Comparison of ENCODE assay signal across 8 mouse cellular contexts in genomic region chr10:63089103-63089757, GRCm38 (mm10). TPM values are rescaled to one million over a fixed set of nuclear protein-coding genes. Genes with fewer than 3 reads are reported as not detected.
DNase-seq lines count a peak whose midpoint lies in the region; ATAC-seq and TF ChIP-seq lines count a peak whose summit lies in the region.

No protein-coding gene starts in this region.

- DNase-seq in layer of hippocampus, adult 2 months (ENCODE audit: low spot score in 2 of 2) = no peak
- DNase-seq in layer of hippocampus, postnatal 10 days (ENCODE audit: low spot score in 2 of 2) = no peak
- no peak for DNase-seq in left cerebral cortex, postnatal 14 days (ENCODE audit: low spot score in 2 of 2)
- no peak for DNase-seq in layer of hippocampus, adult 8-10 months (ENCODE audit: low spot score in 2 of 2)
- no peak for DNase-seq in ovary, postnatal 10 days (ENCODE audit: low spot score)

- H3K27me3 ChIP-seq in hindbrain, embryonic 12.5 days = peaks cover 3% of the 10 kb centered on the region; the same call in 1 of the 2 replicates
- no peaks in the 10 kb centered on the region for H3K27me3 ChIP-seq in midbrain, embryonic 16.5 days (ENCODE audit: control insufficient read depth, insufficient read depth, low read depth, low read length)

- WGBS in hindbrain, embryonic 12.5 days = 27% methylated on average over 8 of the region's 8 CpGs
- 21% methylated on average over 8 of the region's 8 CpGs for WGBS in midbrain, embryonic 16.5 days

- no peak for TF ChIP-seq CTCF in layer of hippocampus, adult 2 months (conservative IDR thresholded peaks at IDR 0.05)

- H3K4me2 ChIP-seq in hindbrain, embryonic 12.5 days (replicated peaks) = peak overlapping the region; percentile 54
- peak overlapping the region; percentile 61 for H3K4me2 ChIP-seq in midbrain, embryonic 16.5 days (ENCODE audit: low read length)

- H3K27ac ChIP-seq in layer of hippocampus, adult 2 months = 0 out of 2 replicates have a peak overlapping the region, but pooled peaks have one; percentile 8
- no peak overlapping the region for H3K27ac ChIP-seq in brown adipose tissue, adult 24 weeks (replicated peaks; ENCODE audit: low read depth, low read length)
- no peak overlapping the region for H3K27ac ChIP-seq in hindbrain, embryonic 12.5 days
- no peak overlapping the region for H3K27ac ChIP-seq in midbrain, embryonic 16.5 days (ENCODE audit: low read length)

- no peaks in the 10 kb centered on the region for H3K9me3 ChIP-seq in hindbrain, embryonic 12.5 days (replicated peaks)
- H3K9me3 ChIP-seq in midbrain, embryonic 16.5 days (replicated peaks; ENCODE audit: control insufficient read depth, low read length, poor library complexity, severe bottlenecking) = no peaks in the 10 kb centered on the region

- no peaks in the 10 kb centered on the region for H3K4me1 ChIP-seq in brown adipose tissue, adult 24 weeks (ENCODE audit: control insufficient read depth, insufficient read depth, insufficient read length, low read length)
- H3K4me1 ChIP-seq in hindbrain, embryonic 12.5 days = peaks cover 19% of the 10 kb centered on the region
- H3K4me1 ChIP-seq in midbrain, embryonic 16.5 days (ENCODE audit: control insufficient read depth, insufficient read depth, low read length) = peaks cover 10% of the 10 kb centered on the region

- intact Hi-C loops in left cerebral cortex, postnatal 14 days (cut with DNase I) = no loop called here

- ATAC-seq in hindbrain, embryonic 12.5 days (ENCODE audit: low FRiP score) = peak; percentile 41; the same call in 1 of the 2 replicates
- ATAC-seq in midbrain, embryonic 16.5 days = no peak

- no peaks in the 10 kb centered on the region for H3K36me3 ChIP-seq in hindbrain, embryonic 12.5 days
- H3K36me3 ChIP-seq in midbrain, embryonic 16.5 days (ENCODE audit: control insufficient read depth, insufficient read depth, low read length) = no peaks in the 10 kb centered on the region

- H3K4me3 ChIP-seq in layer of hippocampus, adult 2 months = peak overlapping the region; percentile 47
- H3K4me3 ChIP-seq in brown adipose tissue, adult 24 weeks (ENCODE audit: insufficient read depth, low read depth, low read length) = peak overlapping the region; percentile 44; the same call in 1 of the 2 replicates
- peak overlapping the region; percentile 24; the same call in 1 of the 2 replicates for H3K4me3 ChIP-seq in hindbrain, embryonic 12.5 days
- H3K4me3 ChIP-seq in midbrain, embryonic 16.5 days (ENCODE audit: low read depth, low read length) = peak overlapping the region; percentile 33

- H3K9ac ChIP-seq in hindbrain, embryonic 12.5 days = peak overlapping the region; percentile 55; the same call in 1 of the 2 replicates
- H3K9ac ChIP-seq in midbrain, embryonic 16.5 days (ENCODE audit: low read depth, low read length) = peak overlapping the region; percentile 47; the same call in 1 of the 2 replicates

RNA-seq across cellular contexts. Expression of gene Atoh7, which starts 10.2 kb away (rescaled TPM):
- total RNA-seq in layer of hippocampus, adult 2 months (2021) = 1 to 10 TPM; 1.7 to 2.0 TPM
- total RNA-seq in layer of hippocampus, postnatal 10 days (2021) = 1 to 10 TPM; 2.1 to 2.6 TPM
- not detected in 2 replicates for polyA plus RNA-seq in brown adipose tissue, adult 24 weeks (2012; ENCODE audit: insufficient read depth, insufficient read length, missing spikeins)
- polyA plus RNA-seq in hindbrain, embryonic 12.5 days (2016; fragmentation: Nextera tagmentation; extraction: Ambion mirVana) = 0.62 and 1.1 TPM in 2 replicates
- 2.3 and 2.6 TPM in 2 replicates for polyA plus RNA-seq in midbrain, embryonic 16.5 days (2015; fragmentation: Nextera tagmentation; extraction: Ambion mirVana)
- 1 to 10 TPM; 1.0 to 1.5 TPM for total RNA-seq in left cerebral cortex, postnatal 14 days (2021)
- 1 to 10 TPM; 1.4 to 3.5 (median 2.0) TPM for total RNA-seq in layer of hippocampus, adult 8-10 months (2022)

RNA-seq across cellular contexts. Expression of gene Pbld1, which starts 29.3 kb away (rescaled TPM):
- under 1 TPM; 0.15 to 0.82 TPM for total RNA-seq in layer of hippocampus, adult 2 months (2021)
- under 1 TPM in 1 of 2 experiments, not detected in 1; 0.53 TPM for total RNA-seq in layer of hippocampus, postnatal 10 days (2021)
- 5.3 TPM in 2 replicates for polyA plus RNA-seq in brown adipose tissue, adult 24 weeks (2012; ENCODE audit: insufficient read depth, insufficient read length, missing spikeins)
- 0.79 and 0.83 TPM in 2 replicates for polyA plus RNA-seq in hindbrain, embryonic 12.5 days (2016; fragmentation: Nextera tagmentation; extraction: Ambion mirVana)
- 0.50 TPM in 2 replicates for polyA plus RNA-seq in midbrain, embryonic 16.5 days (2015; fragmentation: Nextera tagmentation; extraction: Ambion mirVana)
- total RNA-seq in left cerebral cortex, postnatal 14 days (2021) = under 1 TPM in 1 of 2 experiments, not detected in 1; 0.29 TPM
- total RNA-seq in layer of hippocampus, adult 8-10 months (2022) = under 1 TPM; 0.20 to 0.68 (median 0.49) TPM
